Mouse (Mus musculus) Patski (cell line): ENCODE measurements around the gene Ccnb1. TPM values are rescaled to one million over a fixed set of nuclear protein-coding genes. Genes with fewer than 3 reads are reported as not detected.

Experiments used
- ATAC-seq: fragments of 100-300 bp; one replicate; pipeline ENCODE4 v1.8.0; 2021
- CTCF ChIA-PET: fragments of 350-600 bp; sonication (Branson Sonifier 250); formaldehyde crosslinking; loops from one replicate; lab custom pipeline; 2022; ENCODE audit warnings: inconsistent platforms; lab: Charles Lee
- POLR2A ChIA-PET: fragments of 350-600 bp; sonication (Branson Sonifier 250); formaldehyde crosslinking; loops from one replicate; lab custom pipeline; 2022; ENCODE audit warnings: antibody characterized with exemption, inconsistent platforms; lab: Charles Lee
- DNase-seq: peaks from one replicate; pipeline ENCODE4 v3.0.0-alpha.2; 2011; ENCODE audit warnings: low read depth, low spot score
- H3K27me3 ChIP-seq: fragments of 371-371 bp; one replicate; pipeline ENCODE4 v1.5.1; 2021
- CTCF ChIP-seq: fragments of 100-300 bp; IDR thresholded peaks from one replicate; pipeline ENCODE4 v1.5.1; 2021
- in situ Hi-C: fragments of 300-500 bp; cut with MboI; formaldehyde crosslinking; loops from 3 replicates; pipeline ENCODE4 v1.11.1; 2018; ENCODE audit warnings: low pct_unique_long_range_greater_than_20kb, mixed read lengths
- polyA plus RNA-seq: library from polyadenylated mRNA; unstranded; gene quantifications from one replicate; pipeline ENCODE4 v1.2.3, GENCODE M21; 2021

Gene Ccnb1
- 67.5 TPM for polyA plus RNA-seq

DNA sequence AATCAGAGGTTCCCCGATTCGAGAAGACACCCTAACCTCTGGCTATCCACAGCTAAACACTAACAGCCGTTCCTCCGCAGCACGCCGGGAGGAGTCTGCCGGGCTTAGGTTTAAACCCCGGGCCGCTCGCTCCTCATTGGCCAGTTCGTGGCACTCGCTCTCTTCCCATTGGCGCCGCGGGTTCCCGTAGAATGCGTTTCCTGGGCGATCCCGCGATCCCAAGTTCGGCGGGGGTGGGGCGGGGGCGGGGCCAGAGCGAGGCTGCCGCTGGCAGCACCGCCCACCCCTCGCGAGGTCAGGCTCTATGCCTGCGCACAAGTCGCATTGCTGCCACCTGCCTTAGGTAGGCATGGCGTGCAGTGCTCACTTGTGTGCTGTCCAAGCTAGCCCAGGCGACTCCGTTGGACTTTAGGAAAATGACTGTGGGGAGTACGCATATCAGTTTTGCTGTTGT is at the start of gene Ccnb1:
TSS of gene Ccnb1 (minus strand) at position 157 of the 454 bp plus-strand sequence.
- DNase-seq (peak; percentile 57), ATAC-seq (peak; percentile 97)
- no peaks in the 10 kb centered on the region for H3K27me3 ChIP-seq
- in situ Hi-C loops: no loop called here
- POLR2A ChIA-PET: interaction anchor here (1.3 kb wide), 1 partner anchor 43 kb away, joined by 5 read pairs; no protein-coding TSS in a partner anchor
- no peak for TF ChIP-seq CTCF
- CTCF ChIA-PET: no interaction called here

DNA sequence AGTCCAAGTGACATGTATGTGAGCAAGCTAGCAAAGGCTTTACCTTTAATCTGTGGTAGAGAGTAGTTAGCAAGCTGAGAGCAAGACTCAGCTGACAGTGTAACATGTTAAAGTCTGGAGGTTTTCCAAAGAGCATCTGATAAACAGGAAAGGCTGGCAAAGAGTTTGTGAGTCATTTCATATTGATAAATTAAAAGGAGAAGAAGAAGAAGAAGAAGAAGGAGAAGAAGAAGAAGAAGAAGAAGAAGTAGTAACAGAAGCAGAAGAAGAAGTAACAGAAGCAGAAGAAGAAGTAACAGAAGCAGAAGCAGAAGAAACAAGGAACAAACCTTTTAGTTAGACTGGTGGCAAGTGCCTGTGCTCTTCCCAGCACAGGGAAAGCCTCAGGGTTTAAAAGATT is 48.4 kb upstream of the Ccnb1 start:
- DNase-seq: no peak
- in situ Hi-C loops: no loop called here

DNA sequence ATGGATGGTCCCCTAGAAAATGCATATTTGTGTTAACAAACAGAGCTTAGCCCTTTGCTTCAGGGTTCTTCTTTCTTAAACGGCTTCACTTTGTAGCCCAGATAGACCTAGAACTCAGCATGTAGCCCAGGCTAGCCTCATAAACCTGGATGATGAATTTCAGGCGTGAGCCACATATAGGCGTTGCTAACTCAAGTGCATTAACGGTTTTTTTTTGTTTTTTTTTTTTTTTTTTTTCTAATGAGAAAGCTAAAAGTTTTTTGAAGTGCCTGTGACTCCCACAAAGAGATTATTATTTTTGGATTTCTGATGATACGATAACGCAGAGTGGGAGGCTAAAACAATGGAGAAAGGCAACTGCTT is 47.3 kb upstream of the Ccnb1 start:
- CTCF ChIA-PET: interaction anchor here (0.6 to 2.4 kb wide), 9 partner anchors 10 to 861 kb away, joined by 3 to 12 read pairs (median 3); no protein-coding TSS in a partner anchor
- in situ Hi-C loops: no loop called here
- no peak for ATAC-seq
- POLR2A ChIA-PET: no interaction called here
- DNase-seq: no peak
- TF ChIP-seq CTCF: no peak
- no peaks in the 10 kb centered on the region for H3K27me3 ChIP-seq

More for the DNA sequence above, 48.4 kb upstream of the Ccnb1 start:
- H3K27me3 ChIP-seq: no peaks in the 10 kb centered on the region
- CTCF ChIA-PET: interaction anchor here (1.2 to 2.4 kb wide), 6 partner anchors 9 to 106 kb away, joined by 3 to 12 read pairs (median 6); no protein-coding TSS in a partner anchor
- no peak for ATAC-seq
- POLR2A ChIA-PET: no interaction called here
- no peak for TF ChIP-seq CTCF

DNA sequence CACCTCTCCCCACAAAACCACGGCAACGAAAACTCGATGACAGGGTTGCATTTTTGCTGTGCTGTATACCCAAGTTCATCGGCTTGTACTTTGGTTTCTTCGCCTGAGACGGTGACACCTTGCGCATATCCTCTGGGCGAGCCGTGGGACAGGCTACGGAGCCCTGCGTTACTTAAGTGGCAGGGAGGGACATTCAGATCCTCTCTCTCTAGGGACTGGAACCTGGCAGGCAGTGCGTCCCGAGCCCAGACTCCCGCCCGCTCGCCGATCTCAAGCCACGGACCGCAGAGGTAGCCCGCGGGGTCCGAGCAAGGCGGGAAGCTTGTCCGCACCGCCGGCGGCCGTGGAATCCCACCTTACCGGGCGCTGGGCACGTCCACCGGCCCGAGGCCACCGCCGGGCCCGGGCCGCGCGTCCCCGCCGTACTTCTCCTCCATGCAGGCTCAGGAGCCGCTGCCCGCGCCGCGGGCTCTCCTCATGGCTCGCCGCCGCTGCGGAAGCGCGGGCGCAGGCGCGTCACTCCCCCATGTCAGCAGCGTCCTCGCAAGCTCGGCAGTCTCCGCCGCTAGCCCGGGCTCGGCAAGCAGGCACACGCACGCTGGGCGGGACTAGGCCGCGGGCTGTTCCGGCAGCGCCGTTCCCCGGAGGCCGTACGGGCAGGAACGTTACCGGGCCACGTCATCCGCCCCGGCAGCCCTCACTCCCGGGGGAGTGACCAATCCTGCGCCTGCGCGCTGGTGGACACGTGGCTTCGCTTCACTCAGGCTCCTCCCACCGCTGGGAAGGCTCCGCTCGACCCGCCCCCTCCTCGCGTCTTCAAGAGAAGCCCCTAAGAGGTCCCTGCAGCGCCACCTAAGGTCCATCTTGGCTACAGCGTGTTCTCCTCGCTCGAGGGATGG is 46.6 kb upstream of the Ccnb1 start, which contains the start of gene Slc30a5:
TSS of gene Slc30a5 (minus strand) at position 687 of the 899 bp plus-strand sequence.
- ATAC-seq (peak; percentile 93), DNase-seq (peak; percentile 90)
- H3K27me3 ChIP-seq: no peaks in the 10 kb centered on the region
- ChIA-PET CTCF (interaction anchor here (1.2 to 2.4 kb wide), 6 partner anchors 10 to 107 kb away, joined by 3 to 12 read pairs (median 6); no protein-coding TSS in a partner anchor), POLR2A (interaction anchor here (0.5 to 0.6 kb wide), 2 partner anchors 11 to 19 kb away, joined by 3 to 4 read pairs; no protein-coding TSS in a partner anchor)
- TF ChIP-seq CTCF: peak; percentile 90
- in situ Hi-C loops: no loop called here

GRCm38 (mm10) chr13:100832188-100832587 is 45.8 kb upstream of the Ccnb1 start:
- in situ Hi-C loops: no loop called here
- no peak for TF ChIP-seq CTCF
- POLR2A ChIA-PET: interaction anchor here (0.5 to 0.6 kb wide), 2 partner anchors 11 to 18 kb away, joined by 3 to 4 read pairs; no protein-coding TSS in a partner anchor
- H3K27me3 ChIP-seq: no peaks in the 10 kb centered on the region
- ATAC-seq: no peak
- DNase-seq: no peak
- CTCF ChIA-PET: interaction anchor here (1.0 to 1.6 kb wide), 2 partner anchors 11 to 17 kb away, joined by 3 read pairs; no protein-coding TSS in a partner anchor

GRCm38 (mm10) chr13:100831123-100831522 is 44.8 kb upstream of the Ccnb1 start:
- ChIA-PET CTCF (interaction anchor here (1.0 to 1.6 kb wide), 2 partner anchors 12 to 18 kb away, joined by 3 read pairs; no protein-coding TSS in a partner anchor), POLR2A (no interaction called here)
- in situ Hi-C loops: no loop called here
- ATAC-seq (no peak), DNase-seq (no peak)
- no peak for TF ChIP-seq CTCF
- no peaks in the 10 kb centered on the region for H3K27me3 ChIP-seq

DNA sequence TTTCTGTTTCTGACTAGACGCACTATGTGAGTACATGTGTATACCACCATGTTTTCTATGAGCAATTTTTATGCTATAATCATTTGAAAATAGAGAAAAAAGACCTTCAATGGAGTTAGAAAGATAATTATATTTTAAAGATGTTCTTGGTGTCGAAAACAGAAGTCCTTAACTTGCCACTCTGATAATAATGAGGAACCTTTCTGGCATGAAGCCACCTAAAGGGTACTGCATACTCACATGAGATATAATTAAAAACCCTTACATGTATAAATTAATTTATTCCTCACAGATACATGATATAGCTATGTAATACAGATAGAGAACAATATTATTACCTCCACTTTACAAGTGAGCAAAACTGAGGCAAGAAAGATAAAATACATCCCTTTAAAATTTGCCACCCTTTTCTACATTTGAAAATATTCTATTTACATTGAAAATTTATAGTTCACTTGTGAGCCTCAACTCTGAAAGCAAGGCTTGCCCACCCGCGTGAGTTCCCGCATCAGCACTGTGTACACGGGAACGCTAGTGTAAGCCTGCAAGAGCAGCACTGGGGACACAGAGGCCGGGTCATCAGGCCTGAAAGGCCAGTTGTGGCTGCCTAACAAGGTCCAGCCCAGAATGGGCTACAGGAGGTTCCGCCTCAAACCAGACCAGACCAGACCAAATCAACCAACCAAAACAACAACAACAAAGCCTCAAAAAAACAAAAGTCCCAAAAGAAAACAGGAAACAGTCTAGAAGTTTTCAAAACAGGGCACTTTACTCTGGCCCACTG is 39.4 kb upstream of the Ccnb1 start:
- TF ChIP-seq CTCF: no peak
- in situ Hi-C loops: no loop called here
- ATAC-seq (no peak), DNase-seq (no peak)
- ChIA-PET CTCF (no interaction called here), POLR2A (no interaction called here)
- no peaks in the 10 kb centered on the region for H3K27me3 ChIP-seq

- TF ChIP-seq CTCF: no peak
- ATAC-seq (no peak), DNase-seq (no peak)
- CTCF ChIA-PET: no interaction called here
- POLR2A ChIA-PET: interaction anchor here (0.7 kb wide), 1 partner anchor 1548 kb away, joined by 4 read pairs; no protein-coding TSS in a partner anchor
- in situ Hi-C loops: no loop called here
- no peaks in the 10 kb centered on the region for H3K27me3 ChIP-seq
Measured at GRCm38 (mm10) chr13:100824916-100825315, 38.5 kb upstream of the Ccnb1 start.

DNA sequence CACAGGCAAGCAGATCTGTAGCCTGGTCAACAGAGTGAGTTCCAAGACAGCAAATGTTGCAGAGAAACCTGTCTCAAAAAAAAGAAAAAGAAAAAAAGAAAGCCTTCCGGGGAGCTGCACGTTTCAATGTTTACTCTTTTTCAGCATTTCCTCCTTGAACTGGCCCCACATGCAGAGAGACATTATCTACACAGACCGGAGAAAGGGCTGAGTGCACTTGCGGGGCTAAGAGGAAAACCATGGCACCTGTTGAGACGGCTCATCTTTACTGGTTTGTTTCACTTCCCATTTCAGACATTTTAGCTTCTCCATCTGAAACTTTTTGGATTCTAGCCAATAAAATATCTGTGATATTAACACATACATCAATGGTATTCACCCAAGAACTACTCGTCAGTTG is 37.9 kb upstream of the Ccnb1 start:
- ATAC-seq: no peak
- TF ChIP-seq CTCF: no peak
- ChIA-PET POLR2A (interaction anchor here (0.7 kb wide), 1 partner anchor 1548 kb away, joined by 4 read pairs; no protein-coding TSS in a partner anchor), CTCF (no interaction called here)
- H3K27me3 ChIP-seq: no peaks in the 10 kb centered on the region
- in situ Hi-C loops: no loop called here
- DNase-seq: no peak

- CTCF ChIA-PET: no interaction called here
- in situ Hi-C loops: no loop called here
- POLR2A ChIA-PET: no interaction called here
- no peaks in the 10 kb centered on the region for H3K27me3 ChIP-seq
- no peak for DNase-seq
- ATAC-seq: no peak
- no peak for TF ChIP-seq CTCF
Measured at GRCm38 (mm10) chr13:100823863-100824262, 37.5 kb upstream of the Ccnb1 start.
